ENCODE assay signal across 9 mouse cellular contexts in genomic region chr1:189006267-189006666, GRCm38 (mm10). TPM values are rescaled to one million over a fixed set of nuclear protein-coding genes. Genes with fewer than 3 reads are reported as not detected.
DNase-seq lines count a peak whose midpoint lies in the region; ATAC-seq and TF ChIP-seq lines count a peak whose summit lies in the region.
"Had no signal": no experiment of that assay in that cellular context is flagged by ENCODE, and none has a peak within 500 bp of the region (broad histone marks: within the 10 kb centered on the region; RNA-seq: fewer than 3 reads in every experiment).

No protein-coding gene starts in this region.

- H3K27ac ChIP-seq in layer of hippocampus, adult 2 months: no peak overlapping the region
- no peak overlapping the region for H3K27ac ChIP-seq in embryonic facial prominence, embryonic 15.5 days (replicated peaks)
- no peak overlapping the region for H3K27ac ChIP-seq in limb, embryonic 10.5 days
- no peak overlapping the region for H3K27ac ChIP-seq in neural tube, embryonic 14.5 days (ENCODE audit: low read depth, low read length)

- H3K4me3 ChIP-seq in layer of hippocampus, adult 2 months: peak overlapping the region; percentile 93; the same call in 1 of the 2 replicates
- H3K4me3 ChIP-seq in embryonic facial prominence, embryonic 15.5 days (replicated peaks): peak overlapping the region; percentile 99
- peak overlapping the region; percentile 99 for H3K4me3 ChIP-seq in limb, embryonic 10.5 days
- no peak overlapping the region for H3K4me3 ChIP-seq in neural tube, embryonic 14.5 days (ENCODE audit: low read depth, low read length)

- H3K9ac ChIP-seq in embryonic facial prominence, embryonic 15.5 days: no peak overlapping the region
- no peak overlapping the region for H3K9ac ChIP-seq in neural tube, embryonic 14.5 days (replicated peaks; ENCODE audit: low read depth, low read length)

- peak overlapping the region; percentile 93 for H3K4me2 ChIP-seq in embryonic facial prominence, embryonic 15.5 days (replicated peaks)
- peak overlapping the region; percentile 64; the same call in 1 of the 2 replicates for H3K4me2 ChIP-seq in neural tube, embryonic 14.5 days (ENCODE audit: low read depth, low read length)

- no peaks in the 10 kb centered on the region for H3K27me3 ChIP-seq in embryonic facial prominence, embryonic 15.5 days
- H3K27me3 ChIP-seq in limb, embryonic 10.5 days (ENCODE audit: low read depth, poor library complexity, severe bottlenecking): no peaks in the 10 kb centered on the region
- H3K27me3 ChIP-seq in neural tube, embryonic 14.5 days (ENCODE audit: control insufficient read depth, insufficient read depth, low read length): no peaks in the 10 kb centered on the region

- no peak for DNase-seq in layer of hippocampus, adult 2 months (ENCODE audit: low spot score in 2 of 2)
- DNase-seq in layer of hippocampus, adult 11-12 months (ENCODE audit: low spot score): no peak
- no peak for DNase-seq in limb, embryonic 10.5 days (ENCODE audit: low spot score)
- no peak for DNase-seq in layer of hippocampus, postnatal 10 days (ENCODE audit: low spot score in 2 of 2)
- DNase-seq in frontal cortex, adult 2 months (ENCODE audit: extremely low spot score in 1 of 2, low spot score in 1 of 2): no peak
- DNase-seq in gastrocnemius, postnatal 4 days (ENCODE audit: low spot score in 2 of 2): no peak
- DNase-seq: right cerebral cortex, postnatal 14 days had no signal

- no peak for TF ChIP-seq CTCF in layer of hippocampus, adult 2 months (conservative IDR thresholded peaks at IDR 0.05)

- no peaks in the 10 kb centered on the region for H3K9me3 ChIP-seq in embryonic facial prominence, embryonic 15.5 days (replicated peaks)
- H3K9me3 ChIP-seq in limb, embryonic 10.5 days (replicated peaks): no peaks in the 10 kb centered on the region
- no peaks in the 10 kb centered on the region for H3K9me3 ChIP-seq in neural tube, embryonic 14.5 days (ENCODE audit: control insufficient read depth, low read length)

- WGBS in embryonic facial prominence, embryonic 15.5 days: 59% methylated on average over 5 of the region's 5 CpGs
- 58% methylated on average over 5 of the region's 5 CpGs for WGBS in limb, embryonic 10.5 days
- 64% methylated on average over 5 of the region's 5 CpGs for WGBS in neural tube, embryonic 14.5 days

- ATAC-seq in embryonic facial prominence, embryonic 15.5 days (ENCODE audit: insufficient number of reproducible peaks, low FRiP score, low TSS enrichment, low read depth): no peak
- no peak for ATAC-seq in neural tube, embryonic 14.5 days (ENCODE audit: low read depth)

- H3K36me3 ChIP-seq in embryonic facial prominence, embryonic 15.5 days: no peaks in the 10 kb centered on the region
- H3K36me3 ChIP-seq in limb, embryonic 10.5 days: peaks cover 25% of the 10 kb centered on the region
- H3K36me3 ChIP-seq in neural tube, embryonic 14.5 days (ENCODE audit: control insufficient read depth, insufficient read depth, low read length): no peaks in the 10 kb centered on the region

- H3K4me1 ChIP-seq in embryonic facial prominence, embryonic 15.5 days: peaks cover 20% of the 10 kb centered on the region
- H3K4me1 ChIP-seq in limb, embryonic 10.5 days: peaks cover 19% of the 10 kb centered on the region
- H3K4me1 ChIP-seq in neural tube, embryonic 14.5 days (ENCODE audit: control insufficient read depth, insufficient read depth, low read length): peaks cover 11% of the 10 kb centered on the region; the same call in 1 of the 2 replicates

RNA-seq across cellular contexts. Expression of gene Kctd3, which starts 1.4 kb away (rescaled TPM):
- 10 to 100 TPM; 83.9 to 84.8 TPM for total RNA-seq in layer of hippocampus, adult 2 months (2021)
- polyA plus RNA-seq in embryonic facial prominence, embryonic 15.5 days (2015; fragmentation: Nextera tagmentation; extraction: Ambion mirVana): 32.2 and 34.9 TPM in 2 replicates
- polyA plus RNA-seq in limb, embryonic 10.5 days (2016; fragmentation: Nextera tagmentation; extraction: Ambion mirVana): 28.5 and 32.6 TPM in 2 replicates
- polyA plus RNA-seq in neural tube, embryonic 14.5 days (2014; fragmentation: Nextera tagmentation; extraction: Ambion mirVana): 52.2 and 52.7 TPM in 2 replicates
- total RNA-seq in layer of hippocampus, postnatal 10 days (2021): 100 to 1,000 TPM; 104 to 113 TPM
- polyA plus RNA-seq in frontal cortex, adult 2 months (2012; rRNA removed): 76.9 and 82.6 TPM in 2 replicates
- 10 to 100 TPM; 39.7 to 41.9 TPM for total RNA-seq in gastrocnemius, postnatal 4 days (2021)
